Mouse (Mus musculus): Measurements from ENCODE around the gene Amph.

GRCm38 (mm10) chr13:18974351-18974750 is 26.3 kb downstream of the Amph start:
- TF ChIP-seq GATA1 (IDR thresholded peaks at IDR 0.05; ENCODE audit: borderline replicate concordance, low read length) (no peak), FLI1 (IDR thresholded peaks at IDR 0.05; ENCODE audit: low read length) (no peak)
